9 mouse cellular contexts compared by ENCODE assay signal in the genomic region with DNA sequence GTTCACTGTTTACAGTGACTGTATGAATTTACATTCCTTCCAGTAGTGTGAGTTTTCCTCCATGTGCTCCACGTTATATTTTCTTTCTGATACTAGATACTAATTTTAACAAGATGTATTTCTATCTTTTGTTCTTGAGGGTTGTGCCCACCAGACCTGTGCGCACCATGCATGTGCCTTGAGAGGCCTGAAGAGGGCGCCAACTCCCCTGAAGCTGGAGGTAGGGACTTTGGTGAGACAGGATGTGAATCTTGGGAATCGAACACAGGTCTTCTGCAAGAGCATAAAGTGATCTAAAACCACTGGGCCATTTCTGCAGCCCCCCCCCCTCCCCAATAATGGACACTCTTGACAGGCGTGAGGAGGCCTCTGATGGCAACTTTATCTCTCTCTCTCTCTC. TPM values are rescaled to one million over a fixed set of nuclear protein-coding genes. Genes with fewer than 3 reads are reported as not detected.
A peak's percentile ranks its signal among the peaks of the same experiment; 100 is the strongest.
DNase-seq lines count a peak whose midpoint lies in the region; ATAC-seq and TF ChIP-seq lines count a peak whose summit lies in the region.
"Had no signal": no experiment of that assay in that cellular context is flagged by ENCODE, and none has a peak within 500 bp of the region (broad histone marks: within the 10 kb centered on the region; RNA-seq: fewer than 3 reads in every experiment).

No protein-coding gene starts in this region.

- peak; percentile 75 for DNase-seq in CD4-positive, CD25-positive, alpha-beta regulatory T cell, adult 2 months (ENCODE audit: low read depth, low spot score)
- DNase-seq in kidney, postnatal 10 days = peak; percentile 57
- DNase-seq in WW6 (ENCODE audit: low read depth, low spot score) = peak; percentile 24
- DNase-seq in induced T-regulatory cell, adult 2 months (ENCODE audit: low read depth) = peak; percentile 73
- DNase-seq in left cerebral cortex, postnatal 36 days (ENCODE audit: low spot score in 2 of 2) = no peak

- 40% methylated on average over 5 of the region's 5 CpGs for whole genome bisulfite sequencing in kidney, embryonic 15.5 days
- 42% methylated on average over 5 of the region's 5 CpGs for WGBS in small intestine, adult 2 months

- no peak overlapping the region for H3K4me2 ChIP-seq in kidney, embryonic 15.5 days

- no peaks in the 10 kb centered on the region for H3K27me3 ChIP-seq in kidney, embryonic 15.5 days
- H3K27me3 ChIP-seq in small intestine, adult 2 months (ENCODE audit: control insufficient read depth, insufficient read depth, low read length) = no peaks in the 10 kb centered on the region

- peak; percentile 61; the same call in 1 of the 2 replicates for TF ChIP-seq CTCF in small intestine, adult 2 months (IDR thresholded peaks at IDR 0.05; ENCODE audit: extremely low read depth, insufficient read length, insufficient replicate concordance, low read depth, low read length)

- no peak overlapping the region for H3K27ac ChIP-seq in kidney, embryonic 15.5 days
- no peak overlapping the region for H3K27ac ChIP-seq in small intestine, adult 2 months (ENCODE audit: insufficient read depth, low read depth, low read length)

- no peak for TF ChIP-seq POLR2A in small intestine, adult 2 months (IDR thresholded peaks at IDR 0.05; ENCODE audit: low read depth, low read length)

- H3K36me3 ChIP-seq in kidney, embryonic 15.5 days = no peaks in the 10 kb centered on the region
- no peaks in the 10 kb centered on the region for H3K36me3 ChIP-seq in small intestine, adult 2 months (ENCODE audit: control insufficient read depth, insufficient read depth, low read length)

- peaks cover 12% of the 10 kb centered on the region for H3K4me1 ChIP-seq in kidney, embryonic 15.5 days
- H3K4me1 ChIP-seq in small intestine, adult 2 months (ENCODE audit: control insufficient read depth, insufficient read depth, insufficient read length, low read length) = peaks cover 4% of the 10 kb centered on the region; the same call in 1 of the 2 replicates

- intact Hi-C loops in left cerebral cortex, postnatal 36 days (cut with DNase I) = no loop called here

- H3K4me3 ChIP-seq in kidney, embryonic 15.5 days (replicated peaks) = no peak overlapping the region
- no peak overlapping the region for H3K4me3 ChIP-seq in small intestine, adult 2 months (ENCODE audit: low read depth, low read length)

- no peaks in the 10 kb centered on the region for H3K9me3 ChIP-seq in kidney, embryonic 15.5 days (replicated peaks)

- H3K9ac ChIP-seq in kidney, embryonic 15.5 days = no peak overlapping the region

- ATAC-seq in CD4-positive, CD25-positive, alpha-beta regulatory T cell, adult 4 months = no peak
- ATAC-seq in kidney, embryonic 15.5 days (replicated peaks; ENCODE audit: low FRiP score) = no peak

RNA-seq across cellular contexts. Expression of gene Zfp607b, which starts 1.9 kb away (rescaled TPM):
- polyA plus RNA-seq in CD4-positive, CD25-positive, alpha-beta regulatory T cell, adult 4 months (2017; shearing (Covaris generic)) = 1 to 10 TPM; 3.0 to 3.6 TPM
- 3.4 and 4.6 TPM in 2 replicates for polyA plus RNA-seq in kidney, embryonic 15.5 days (2015; fragmentation: Nextera tagmentation; extraction: Ambion mirVana)
- polyA plus RNA-seq in small intestine, adult 2 months (2012; rRNA removed) = 0.06 and 0.56 TPM in 2 replicates
- 10 to 100 TPM in 1 of 2 experiments, 1 to 10 TPM in 1; 8.1 to 10.7 TPM for total RNA-seq in left cerebral cortex, postnatal 36 days (2021)

RNA-seq across cellular contexts. Expression of gene Map3k10, which starts 16.7 kb away (rescaled TPM):
- 1 to 10 TPM in 1 of 2 experiments, under 1 TPM in 1; 0.76 to 1.5 TPM for polyA plus RNA-seq in CD4-positive, CD25-positive, alpha-beta regulatory T cell, adult 4 months (2017; shearing (Covaris generic))
- 6.5 and 7.6 TPM in 2 replicates for polyA plus RNA-seq in kidney, embryonic 15.5 days (2015; fragmentation: Nextera tagmentation; extraction: Ambion mirVana)
- polyA plus RNA-seq in small intestine, adult 2 months (2012; rRNA removed) = 11.1 and 16.8 TPM in 2 replicates
- 100 to 1,000 TPM; 213 to 246 TPM for total RNA-seq in left cerebral cortex, postnatal 36 days (2021)

RNA-seq across cellular contexts. Expression of gene Ttc9b, which starts 37.4 kb away (rescaled TPM):
- polyA plus RNA-seq in CD4-positive, CD25-positive, alpha-beta regulatory T cell, adult 4 months (2017; shearing (Covaris generic)) = not detected
- 0.28 and 0.86 TPM in 2 replicates for polyA plus RNA-seq in kidney, embryonic 15.5 days (2015; fragmentation: Nextera tagmentation; extraction: Ambion mirVana)
- polyA plus RNA-seq in small intestine, adult 2 months (2012; rRNA removed) = 0.15 and 0.22 TPM in 2 replicates
- total RNA-seq in left cerebral cortex, postnatal 36 days (2021) = 100 to 1,000 TPM; 113 to 155 TPM
- total RNA-seq: heart, adult 18-20 months had no signal

RNA-seq across cellular contexts. Expression of gene Zfp60, which starts 40.1 kb away (rescaled TPM):
- 10 to 100 TPM; 11.7 to 19.1 TPM for polyA plus RNA-seq in CD4-positive, CD25-positive, alpha-beta regulatory T cell, adult 4 months (2017; shearing (Covaris generic))
- polyA plus RNA-seq in kidney, embryonic 15.5 days (2015; fragmentation: Nextera tagmentation; extraction: Ambion mirVana) = 37.2 and 40.8 TPM in 2 replicates
- polyA plus RNA-seq in small intestine, adult 2 months (2012; rRNA removed) = 0.18 and 0.38 TPM in 2 replicates
- total RNA-seq in left cerebral cortex, postnatal 36 days (2021) = 10 to 100 TPM; 33.6 to 36.7 TPM

Comparison
In these comparisons a context has a peak if more than half of its experiments do, and no peak if none do; other contexts are left out.
1. DNase-seq: peak in CD4-positive, CD25-positive, alpha-beta regulatory T cell, adult 2 months (single experiment), kidney, postnatal 10 days (single experiment), WW6 (single experiment) and induced T-regulatory cell, adult 2 months (single experiment); none in left cerebral cortex, postnatal 36 days (0 of 2).